Mouse (Mus musculus): ENCODE measurements around the gene Cdc34b.
"Not testable (repeated sequence)": the region's sequence is repeated elsewhere in the genome, so short reads cannot be mapped to it uniquely, and the experiment has no call there.

Gene Cdc34b

DNA sequence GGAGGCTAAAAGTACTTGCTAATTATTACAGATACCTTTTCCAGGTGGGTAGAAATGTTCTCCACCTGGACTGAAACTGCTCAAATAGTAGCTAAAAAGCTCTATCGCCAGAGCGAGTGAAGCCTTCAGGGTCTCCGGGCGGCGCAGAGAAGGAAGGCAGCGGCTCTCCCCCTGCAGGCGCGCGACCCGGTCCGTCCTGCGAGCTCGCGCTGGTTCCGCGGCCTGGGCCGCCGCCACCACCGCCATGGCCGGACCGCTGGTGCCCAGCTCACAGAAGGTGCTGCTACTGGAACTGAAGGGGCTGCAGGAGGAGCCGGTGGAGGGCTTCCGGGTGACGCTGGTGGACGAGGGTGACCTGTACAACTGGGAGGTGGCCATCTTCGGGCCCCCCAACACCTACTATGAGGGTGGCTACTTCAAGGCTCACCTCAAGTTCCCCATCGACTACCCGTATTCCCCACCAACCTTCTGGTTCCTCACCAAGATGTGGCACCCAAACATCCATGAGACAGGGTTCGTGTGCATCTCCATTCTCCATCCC, at the start of gene Cdc34b:
TSS of gene Cdc34b (plus strand) at position 51 of the 541 bp plus-strand sequence.
- no peak for DNase-seq (ENCODE audit: extremely low read depth, insufficient read length, low spot score)

DNA sequence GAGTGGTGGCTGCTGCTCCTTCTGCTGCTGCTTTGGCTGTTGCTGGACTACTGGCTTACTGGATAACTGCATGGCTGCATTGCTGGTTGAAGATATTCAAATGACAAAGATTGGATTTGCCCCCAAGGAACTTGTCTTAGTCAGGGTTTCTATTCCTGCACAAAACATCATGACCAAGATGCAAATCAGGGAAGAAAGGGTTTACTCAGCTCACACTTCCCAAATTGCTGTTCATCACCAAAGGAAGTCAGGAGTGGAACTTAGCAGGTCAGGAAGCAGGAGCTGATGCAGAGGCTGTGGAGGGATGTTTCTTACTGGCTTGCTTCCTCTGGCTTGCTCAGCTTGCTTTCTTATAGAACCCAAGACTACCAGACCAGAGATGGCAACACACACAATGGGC, 49.1 kb upstream of the Cdc34b start:
- DNase-seq (ENCODE audit: extremely low read depth, insufficient read length, low spot score) = not testable (repeated sequence)

DNA sequence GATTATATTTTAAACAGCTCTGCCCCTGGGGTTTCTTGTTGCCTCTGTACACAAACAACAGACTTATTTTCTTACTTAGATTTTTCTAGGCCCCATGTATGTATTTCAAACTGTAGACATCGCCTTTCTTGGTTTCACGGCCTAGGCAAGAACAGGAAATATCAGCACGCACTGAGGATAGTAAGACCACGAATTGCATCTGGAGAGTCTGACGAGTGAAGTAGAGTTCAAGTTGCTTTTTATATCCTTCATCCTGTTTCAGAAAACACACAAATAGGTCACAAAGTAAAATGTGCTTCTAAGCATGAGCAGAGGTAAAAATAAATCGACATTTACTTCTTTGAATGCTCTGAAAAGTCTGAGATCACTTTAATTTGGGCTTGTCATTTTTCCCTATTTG, 46.1 kb upstream of the Cdc34b start:
- DNase-seq (ENCODE audit: extremely low read depth, insufficient read length, low spot score) = no peak

DNA sequence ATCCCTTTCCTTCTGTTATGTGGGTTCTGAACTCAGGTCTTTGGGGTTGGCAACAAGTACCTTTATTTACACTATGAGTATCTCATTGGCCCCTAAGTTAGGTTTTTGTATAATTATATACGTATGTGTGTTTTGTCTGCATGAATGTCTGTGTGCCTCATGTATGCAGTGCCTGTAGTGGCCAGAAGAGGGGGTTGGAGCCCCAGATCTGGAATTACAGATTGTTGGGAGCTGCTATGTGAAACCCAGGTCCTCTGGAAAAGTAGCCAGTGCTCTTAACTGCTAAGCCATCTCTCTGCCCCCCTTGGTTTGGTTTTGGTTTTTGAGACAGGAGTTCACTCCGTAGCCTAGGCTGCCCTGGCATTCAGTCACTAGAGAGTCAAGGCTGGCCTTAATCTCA, 44.4 kb upstream of the Cdc34b start:
- DNase-seq (ENCODE audit: extremely low read depth, insufficient read length, low spot score) = no peak

DNA sequence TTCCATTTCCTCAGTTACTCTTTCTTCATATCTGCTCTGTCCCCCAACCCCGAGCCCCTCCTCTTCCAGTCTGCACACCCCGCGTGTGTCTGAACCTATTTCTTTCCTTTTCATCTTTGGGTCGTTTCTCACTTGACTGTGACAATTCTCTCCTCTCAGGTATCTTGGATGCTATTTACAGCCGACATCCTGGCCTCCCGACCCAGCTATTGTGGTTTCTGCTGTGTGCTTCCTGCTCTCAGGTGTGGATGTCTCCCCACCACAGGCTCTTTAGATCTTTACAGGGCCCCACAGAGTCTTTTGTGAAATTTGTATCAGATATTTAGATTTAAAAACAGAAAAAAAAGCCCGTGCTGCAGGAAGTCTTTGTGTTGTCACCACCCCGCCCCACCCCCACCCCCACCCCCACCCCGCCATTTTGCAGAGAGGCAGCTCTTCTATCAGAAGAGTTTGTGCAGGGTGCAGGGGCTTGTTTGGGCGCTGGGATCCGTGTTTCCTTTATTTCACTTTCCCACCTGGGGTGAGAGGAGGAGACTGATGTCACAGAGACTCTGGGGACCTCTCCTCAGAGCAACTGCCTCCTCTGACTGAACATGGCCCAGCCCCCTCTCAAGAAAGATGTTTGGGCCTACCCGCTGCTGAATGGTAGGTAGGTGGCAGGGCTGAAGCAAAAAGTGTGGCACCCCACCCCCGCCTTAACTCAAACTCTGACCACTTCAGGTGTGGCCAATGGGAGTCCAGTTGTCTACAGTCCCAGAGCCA, 43.7 kb upstream of the Cdc34b start:
- DNase-seq (ENCODE audit: extremely low read depth, insufficient read length, low spot score) = no peak

DNA sequence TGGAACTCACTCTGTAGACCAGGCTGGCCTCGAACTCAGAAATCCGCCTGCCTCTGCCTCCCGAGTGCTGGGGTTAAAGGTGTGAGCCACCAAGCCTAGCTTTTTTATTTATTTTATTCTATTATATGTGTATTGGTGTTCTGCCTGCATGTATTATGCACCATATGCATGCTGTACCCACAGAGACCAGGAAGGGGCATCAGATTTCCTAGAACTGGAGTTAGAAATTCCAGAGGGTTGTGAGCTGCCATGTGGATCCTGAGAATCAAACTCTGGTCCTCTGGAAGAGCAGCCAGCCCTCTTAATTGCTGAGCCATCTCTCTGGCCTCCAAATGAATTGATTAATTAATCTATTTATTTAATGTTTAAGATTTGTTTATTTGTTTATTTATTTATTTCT, 42.2 kb upstream of the Cdc34b start:
- DNase-seq (ENCODE audit: extremely low read depth, insufficient read length, low spot score) = no peak

DNA sequence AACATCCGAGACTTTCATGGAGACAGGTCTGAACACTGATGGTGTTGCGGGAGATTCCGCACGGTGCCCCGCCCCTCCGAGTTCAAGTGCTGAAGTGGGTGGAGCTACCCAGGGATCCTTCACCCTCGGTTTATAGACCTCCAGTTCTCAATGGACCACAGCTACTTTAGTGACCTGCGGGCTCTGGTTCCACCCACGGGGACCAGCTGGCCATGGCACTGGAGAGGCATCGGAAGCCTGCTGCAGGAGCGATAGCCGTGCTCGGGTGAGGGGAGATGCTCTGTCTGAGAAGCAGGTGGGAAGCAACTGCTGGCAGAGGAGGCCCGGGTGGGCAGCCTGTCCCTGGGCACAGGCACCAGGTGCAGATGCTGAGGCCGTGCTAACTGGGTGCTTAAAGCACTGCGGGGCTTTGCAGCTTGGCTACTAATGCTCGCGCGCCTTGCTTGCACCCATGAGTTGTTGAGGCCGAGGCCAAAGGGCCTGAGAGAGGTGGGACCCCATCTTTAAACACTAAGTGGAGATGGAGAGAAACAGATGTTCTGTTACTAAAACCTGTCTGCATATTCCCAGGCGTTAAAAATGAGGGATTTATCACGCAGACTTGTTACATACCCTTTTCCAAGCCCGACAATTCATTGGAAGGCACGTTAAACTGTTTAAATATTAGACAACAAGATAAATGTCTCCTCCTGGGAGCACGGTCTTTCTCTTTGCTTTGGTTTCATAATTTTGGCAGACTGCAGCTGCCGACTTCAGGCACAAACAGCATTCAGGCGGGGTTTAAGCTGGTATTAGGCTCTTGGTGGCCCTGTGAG, 40.0 kb upstream of the Cdc34b start:
- no peak for DNase-seq (ENCODE audit: extremely low read depth, insufficient read length, low spot score)

DNA sequence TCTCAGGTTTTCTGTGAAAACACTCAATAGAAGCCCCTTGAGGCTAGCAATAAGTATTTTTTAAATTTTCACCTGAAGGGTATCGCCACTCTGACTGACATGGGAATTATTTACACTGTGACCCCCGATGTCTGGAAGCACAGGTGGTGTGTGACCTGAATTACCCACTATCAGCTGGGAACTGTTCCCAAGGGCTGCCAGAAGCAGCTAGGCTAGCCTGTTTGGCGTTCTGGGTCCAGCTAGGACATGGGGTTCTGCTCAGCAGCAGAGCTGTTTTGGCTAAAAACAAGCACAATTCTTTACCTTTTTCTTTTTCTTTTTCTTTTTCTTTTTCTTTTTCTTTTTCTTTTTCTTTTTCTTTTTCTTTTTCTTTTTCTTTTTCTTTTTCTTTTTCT, 39.4 kb upstream of the Cdc34b start:
- DNase-seq (ENCODE audit: extremely low read depth, insufficient read length, low spot score) = no peak

DNA sequence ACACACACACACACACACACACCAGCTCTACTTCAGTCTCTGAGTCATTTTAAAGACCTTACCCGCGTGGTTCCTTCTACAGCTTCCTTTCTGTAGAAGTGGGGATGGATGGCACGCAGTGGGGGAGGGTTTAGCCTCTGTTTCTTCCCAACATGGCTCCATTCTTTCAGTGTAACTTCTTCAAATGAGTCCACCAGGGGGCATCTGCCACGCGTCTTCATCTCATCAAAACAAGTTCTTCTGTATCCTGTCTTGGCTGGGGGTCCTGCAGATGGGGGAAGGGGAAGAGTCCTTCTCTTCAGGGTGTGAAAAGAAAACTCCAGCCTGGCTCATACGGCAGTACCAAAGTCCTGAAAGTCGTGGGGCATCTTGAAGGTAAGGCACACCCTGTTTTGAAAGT, 37.6 kb upstream of the Cdc34b start:
- DNase-seq (ENCODE audit: extremely low read depth, insufficient read length, low spot score) = no peak

DNA sequence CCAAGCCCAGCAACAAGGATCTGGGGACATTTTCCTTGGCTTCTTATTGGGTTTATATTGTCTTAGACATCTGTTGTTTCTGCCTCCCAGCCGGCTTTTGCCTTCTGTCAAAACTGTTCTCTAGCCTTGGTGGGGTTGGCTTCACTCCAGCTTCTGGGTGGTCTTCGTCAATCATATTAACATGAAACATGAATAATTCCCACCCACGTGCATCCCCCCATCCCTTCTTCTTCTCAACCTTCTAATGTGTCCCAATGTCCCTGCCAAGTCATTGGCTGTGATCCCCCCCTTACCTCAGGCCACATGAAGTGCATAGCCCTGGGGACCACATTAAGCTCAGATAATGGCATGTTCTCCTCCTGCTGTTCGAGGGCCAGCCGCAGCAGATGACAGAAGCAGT, 37.1 kb upstream of the Cdc34b start, which contains the start of gene Gm11541:
TSS of gene Gm11541 (minus strand) at position 28 of the 400 bp plus-strand sequence.
- DNase-seq (ENCODE audit: extremely low read depth, insufficient read length, low spot score) = no peak

DNA sequence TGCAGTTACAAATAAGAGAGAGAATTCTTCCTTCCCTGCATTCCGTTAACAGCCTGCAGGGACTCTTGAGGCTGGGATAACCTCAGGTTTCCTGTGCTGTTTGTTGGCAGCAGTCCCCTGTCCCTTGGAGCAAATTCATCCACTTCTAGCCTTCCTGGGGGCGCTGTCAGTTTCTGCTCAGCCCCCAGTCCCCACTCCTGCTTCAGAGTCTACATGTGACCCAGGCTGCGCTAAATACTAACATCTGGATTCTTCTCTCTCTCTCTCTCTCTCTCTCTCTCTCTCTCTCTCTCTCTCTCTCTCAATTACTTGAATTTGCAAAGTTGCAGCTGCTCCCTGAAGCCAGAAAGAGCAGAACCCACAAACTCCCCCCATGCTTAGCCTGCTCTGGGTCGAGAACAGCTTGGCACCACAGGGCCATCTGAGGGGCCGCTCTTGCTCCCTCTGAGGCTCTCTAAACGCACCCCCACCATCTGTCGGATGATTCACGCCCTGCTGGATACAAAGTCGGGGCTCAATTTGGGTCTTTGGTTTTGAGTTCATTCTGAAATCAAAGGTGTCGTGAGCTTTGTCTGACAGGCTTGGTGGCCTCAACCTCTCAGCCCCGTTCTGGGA, 28.2 kb upstream of the Cdc34b start:
- no peak for DNase-seq (ENCODE audit: extremely low read depth, insufficient read length, low spot score)

DNA sequence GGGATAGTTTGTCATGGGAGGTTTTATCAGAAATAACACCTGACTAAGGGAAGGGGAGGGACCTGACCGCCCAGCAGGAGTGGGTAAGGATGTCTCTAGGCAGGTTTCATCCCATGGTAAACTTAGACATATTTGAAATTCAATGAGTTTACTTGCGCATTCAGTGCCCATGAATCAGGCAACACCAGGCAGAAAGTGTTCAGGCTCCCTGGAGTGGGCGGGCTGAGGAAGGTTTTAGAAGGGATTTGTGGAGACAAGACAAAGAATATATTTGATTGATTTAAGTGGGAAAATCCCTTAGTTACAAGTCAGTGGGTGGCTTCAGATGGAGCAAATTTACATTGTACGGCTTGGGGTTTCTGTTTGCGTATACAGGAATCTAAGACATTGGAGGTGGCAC, 26.0 kb upstream of the Cdc34b start:
- DNase-seq (ENCODE audit: extremely low read depth, insufficient read length, low spot score) = no peak

DNA sequence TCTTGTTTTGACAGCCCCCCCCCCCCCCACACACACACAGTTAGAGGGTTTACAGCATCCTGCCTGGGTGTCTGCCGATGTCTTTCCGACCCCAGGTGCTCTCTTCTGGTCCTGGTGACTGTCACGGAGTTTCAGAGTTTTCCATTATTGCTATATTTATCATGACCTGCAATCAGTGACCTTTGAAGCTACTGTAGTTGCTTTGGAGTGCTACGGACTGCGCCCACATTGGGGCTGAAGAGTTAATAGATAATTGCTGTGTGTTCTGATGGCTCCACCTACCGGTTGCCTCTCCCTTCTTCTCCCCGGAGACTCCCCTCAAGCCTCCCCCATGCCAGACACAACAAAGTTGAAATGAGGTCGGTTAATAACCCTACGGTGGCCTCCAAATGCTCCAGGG, 24.8 kb upstream of the Cdc34b start:
- no peak for DNase-seq (ENCODE audit: extremely low read depth, insufficient read length, low spot score)

DNA sequence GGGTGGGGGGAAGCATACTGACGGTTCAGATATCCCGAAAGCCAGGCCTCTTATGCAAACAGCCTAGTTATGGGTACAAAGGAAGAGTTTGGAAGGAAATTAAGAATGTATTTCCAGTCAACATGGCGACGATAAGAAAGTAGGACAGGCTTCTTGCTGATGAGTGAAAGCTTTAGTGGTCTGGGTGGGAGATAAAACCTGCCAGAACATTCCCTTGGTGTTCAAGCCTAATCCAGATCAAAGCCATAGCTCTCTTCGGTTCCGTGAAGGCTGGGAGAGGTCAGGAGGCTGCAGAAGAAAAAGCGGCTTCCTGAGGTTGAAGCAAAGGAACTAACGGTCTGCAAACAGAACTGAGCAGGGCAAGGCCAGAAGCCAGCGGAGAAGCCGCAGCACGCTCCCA, 24.3 kb upstream of the Cdc34b start:
- DNase-seq (ENCODE audit: extremely low read depth, insufficient read length, low spot score) = no peak

DNA sequence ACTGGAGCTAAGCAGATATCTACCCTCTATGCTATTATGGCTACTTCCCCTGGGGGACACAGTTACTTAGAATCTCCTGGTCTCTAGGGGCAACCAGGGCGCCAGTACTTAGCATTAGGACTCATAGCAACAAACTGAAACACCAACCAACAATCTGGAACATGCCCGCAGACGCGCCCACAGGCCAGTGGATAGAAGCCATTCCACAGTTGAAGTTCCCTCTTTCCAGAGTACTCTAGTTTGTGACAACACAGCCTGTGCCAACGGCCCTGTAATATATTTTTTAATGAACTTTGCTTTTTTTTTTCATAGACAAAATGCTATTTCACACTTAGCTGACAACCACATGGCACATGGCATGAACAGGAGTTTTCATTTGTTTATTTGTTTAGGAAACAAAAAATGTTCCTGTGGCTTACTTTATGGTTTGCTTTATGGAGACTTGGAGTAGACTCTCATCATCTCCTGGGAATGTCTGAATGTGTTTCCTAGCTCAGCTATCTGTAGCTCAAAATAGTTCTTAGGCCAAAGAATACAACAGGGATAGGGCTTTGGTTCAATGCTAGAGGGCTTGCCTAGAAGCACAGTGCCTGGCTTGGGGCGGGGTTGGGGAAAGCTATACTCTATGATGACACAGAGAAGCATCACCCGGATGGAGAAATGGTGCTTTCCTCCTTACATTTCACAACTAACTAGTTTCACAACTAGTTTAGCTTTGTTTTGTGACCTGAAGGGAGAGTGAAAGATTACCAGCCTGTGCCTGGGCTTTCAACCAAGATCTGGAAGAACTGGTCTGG, 23.3 kb upstream of the Cdc34b start:
- peak; percentile 46 for DNase-seq (ENCODE audit: extremely low read depth, insufficient read length, low spot score)

DNA sequence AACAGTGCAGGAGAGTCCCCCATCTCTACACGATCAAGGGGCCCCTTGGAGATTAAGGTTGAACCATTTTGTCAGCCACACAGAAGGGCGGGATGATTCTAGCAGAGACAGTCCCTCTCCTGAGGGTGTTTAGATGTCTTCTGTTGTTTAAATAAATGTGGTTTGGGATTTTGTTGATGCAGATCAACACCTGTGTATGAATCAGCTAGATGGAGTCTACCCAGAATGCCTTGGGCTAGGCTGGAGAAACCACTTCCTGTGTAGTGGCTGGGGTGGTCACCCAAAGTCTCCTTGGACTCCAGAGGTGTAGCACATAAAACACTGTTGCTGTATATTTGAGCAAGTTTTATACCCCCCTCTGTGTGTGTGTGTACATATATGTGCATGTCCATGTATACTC, 22.4 kb upstream of the Cdc34b start:
- DNase-seq (ENCODE audit: extremely low read depth, insufficient read length, low spot score) = peak; percentile 30

DNA sequence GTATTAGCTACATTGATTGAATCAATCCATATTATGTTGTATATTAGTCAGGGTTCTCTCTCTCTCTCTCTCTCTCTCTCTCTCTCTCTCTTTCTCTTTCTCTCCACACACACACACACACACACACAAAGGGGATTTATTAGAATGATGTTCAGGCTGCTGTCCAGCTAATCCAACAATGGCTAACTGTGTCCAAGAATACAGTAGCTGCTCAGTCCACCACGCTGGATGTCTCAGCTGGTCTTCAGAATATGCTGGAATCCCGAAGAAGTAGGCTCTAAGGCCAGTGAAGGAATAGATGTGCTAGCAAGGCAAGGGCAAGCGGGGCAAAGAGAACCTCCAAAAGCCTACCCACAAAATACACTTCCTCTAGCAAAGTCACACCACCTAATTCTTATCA, 14.3 kb upstream of the Cdc34b start:
- no peak for DNase-seq (ENCODE audit: extremely low read depth, insufficient read length, low spot score)

DNA sequence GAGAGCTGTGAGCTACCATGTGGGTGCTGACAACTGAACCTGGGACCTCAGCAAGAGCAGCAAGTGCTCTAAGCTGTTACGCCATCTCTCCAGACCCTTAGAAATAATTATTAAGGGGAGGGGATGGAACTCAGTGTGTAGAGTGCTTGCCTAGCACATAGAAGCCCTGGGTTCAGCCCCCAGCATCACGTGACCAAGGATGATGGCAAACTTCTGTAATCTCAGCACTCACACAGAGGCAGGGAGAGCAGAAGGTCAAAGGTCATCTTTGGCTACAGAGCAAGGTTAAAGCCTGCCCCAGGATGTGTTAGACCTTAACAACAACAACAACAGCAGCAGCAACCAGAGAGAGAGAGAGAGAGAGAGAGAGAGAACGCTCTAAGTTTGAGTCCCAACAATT, 13.0 kb upstream of the Cdc34b start:
- no peak for DNase-seq (ENCODE audit: extremely low read depth, insufficient read length, low spot score)

DNA sequence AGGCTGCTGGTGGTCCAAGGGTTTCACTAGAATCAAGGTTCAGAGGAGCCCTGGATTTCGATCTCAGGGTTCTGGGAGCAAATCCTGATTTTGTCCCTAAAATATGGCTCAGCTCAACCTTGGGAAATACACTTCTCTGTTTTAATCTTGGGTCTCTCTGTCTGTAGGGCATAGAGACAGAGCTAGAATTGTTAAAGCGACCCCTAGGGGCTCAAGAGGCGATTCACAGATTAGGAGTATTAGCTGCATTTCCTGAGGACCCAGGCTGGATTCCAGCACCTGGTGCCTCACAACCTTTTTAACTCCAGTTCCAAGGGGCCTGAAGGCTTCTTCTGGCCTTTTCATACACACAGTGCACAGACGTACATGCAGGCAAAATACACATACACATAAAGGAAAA, 12.0 kb upstream of the Cdc34b start:
- no peak for DNase-seq (ENCODE audit: extremely low read depth, insufficient read length, low spot score)

DNA sequence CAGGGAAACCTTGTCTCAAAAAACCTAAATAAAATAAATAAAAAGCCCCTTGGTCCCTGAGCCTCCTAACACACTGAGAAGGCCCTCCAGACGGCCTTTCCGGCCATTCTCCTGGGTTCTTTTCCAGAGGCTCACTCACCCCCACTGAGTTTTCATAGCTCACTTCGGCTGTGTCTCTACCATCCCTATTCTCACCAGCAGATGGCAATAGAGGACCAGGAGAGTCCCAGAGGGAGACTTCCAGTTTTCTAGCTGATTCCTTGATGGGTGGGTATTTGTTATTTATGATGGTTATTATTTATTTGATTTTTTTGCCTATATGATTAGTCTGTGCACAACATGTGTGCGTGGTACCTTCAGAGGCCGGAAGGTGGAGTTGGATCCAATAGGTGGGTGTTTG, 11.3 kb upstream of the Cdc34b start:
- no peak for DNase-seq (ENCODE audit: extremely low read depth, insufficient read length, low spot score)

DNA sequence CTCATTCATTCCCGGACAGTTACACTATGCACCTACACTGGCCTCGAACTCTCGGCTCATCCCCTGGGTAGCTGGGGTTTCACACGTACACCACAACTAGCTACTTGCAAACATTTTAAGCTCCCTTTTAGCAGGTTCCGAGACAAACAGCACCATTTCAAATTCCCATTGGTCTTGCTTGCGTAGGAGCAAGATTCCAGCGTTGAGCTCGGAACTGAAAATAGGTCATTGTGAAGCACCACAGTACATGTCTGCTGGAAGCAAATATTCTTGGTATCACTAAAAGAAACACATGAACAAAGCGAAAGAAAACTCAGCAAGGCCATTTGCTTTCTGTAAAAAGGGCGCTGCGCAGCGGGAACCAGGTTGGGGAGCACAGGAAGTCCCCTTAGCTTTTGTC, 10.4 kb upstream of the Cdc34b start:
- DNase-seq (ENCODE audit: extremely low read depth, insufficient read length, low spot score) = no peak

Data from 3134 (cell line).